Mouse (Mus musculus) urinary bladder, postnatal 14 days (tissue): ENCODE data around the gene Tubb4b.
"Not testable (repeated sequence)": the region's sequence is repeated elsewhere in the genome, so short reads cannot be mapped to it uniquely, and the experiment has no call there.

Experiments used
- DNase-seq: peaks from one replicate; pipeline ENCODE4 v3.0.0; 2021; ENCODE audit warnings: low spot score

Tubb4b gene

GRCm38 (mm10) chr2:25224492-25224765, at the start of gene Tubb4b:
Gene Tubb4b, minus strand, starts transcription at chr2:25224702.
- DNase-seq, result no peak

- no peak for DNase-seq
Measured at GRCm38 (mm10) chr2:25273010-25273409, 48.5 kb upstream of the Tubb4b start.

- no peak for DNase-seq
Measured at GRCm38 (mm10) chr2:25272515-25272914, 48.0 kb upstream of the Tubb4b start.

GRCm38 (mm10) chr2:25271827-25272511, 47.5 kb upstream of the Tubb4b start, which contains the start of the genes Ssna1 and Anapc2:
Gene Ssna1, minus strand, starts transcription at chr2:25272438.
Gene Anapc2, plus strand, starts transcription at chr2:25272478.
- DNase-seq, result peak; percentile 98

- no peak for DNase-seq
Measured at GRCm38 (mm10) chr2:25267746-25268309, 43.3 kb upstream of the Tubb4b start.

GRCm38 (mm10) chr2:25267241-25267640, 42.7 kb upstream of the Tubb4b start:
- DNase-seq, result no peak

- peak; percentile 46 for DNase-seq
Measured at GRCm38 (mm10) chr2:25266720-25267119, 42.2 kb upstream of the Tubb4b start.

GRCm38 (mm10) chr2:25265897-25266656, 41.6 kb upstream of the Tubb4b start:
- DNase-seq, result peak; percentile 68

- no peak for DNase-seq
Measured at GRCm38 (mm10) chr2:25264851-25265250, 40.3 kb upstream of the Tubb4b start.

- no peak for DNase-seq
Measured at GRCm38 (mm10) chr2:25264286-25264660, 39.8 kb upstream of the Tubb4b start.

GRCm38 (mm10) chr2:25263623-25264285, 39.3 kb upstream of the Tubb4b start:
- DNase-seq, result no peak

GRCm38 (mm10) chr2:25262795-25263622, 38.5 kb upstream of the Tubb4b start:
- no peak for DNase-seq

GRCm38 (mm10) chr2:25262291-25262767, 37.8 kb upstream of the Tubb4b start, which contains the start of gene Tprn:
Gene Tprn, plus strand, starts transcription at chr2:25262618.
- peak; percentile 97 for DNase-seq

- no peak for DNase-seq
Measured at GRCm38 (mm10) chr2:25261870-25262269, 37.4 kb upstream of the Tubb4b start.

GRCm38 (mm10) chr2:25258887-25259286, 34.4 kb upstream of the Tubb4b start:
- DNase-seq, result no peak

- not testable (repeated sequence) for DNase-seq
Measured at GRCm38 (mm10) chr2:25257250-25257649, 32.7 kb upstream of the Tubb4b start.

GRCm38 (mm10) chr2:25256443-25257109, 32.1 kb upstream of the Tubb4b start:
- DNase-seq, result peak; percentile 68

GRCm38 (mm10) chr2:25255284-25255779, 30.8 kb upstream of the Tubb4b start, which contains the start of gene Tmem203:
Gene Tmem203, plus strand, starts transcription at chr2:25255439.
- DNase-seq, result peak; percentile 90

GRCm38 (mm10) chr2:25252331-25252730, 27.8 kb upstream of the Tubb4b start:
- DNase-seq, result no peak

- DNase-seq, result peak; percentile 64
Measured at GRCm38 (mm10) chr2:25246183-25247072, 21.9 kb upstream of the Tubb4b start, which contains the start of gene AL732309.1. Gene AL732309.1, minus strand, starts transcription at chr2:25246863.
